Mouse (Mus musculus) liver, postnatal 0 days (tissue): ENCODE measurements around the gene Nup98.

Experiments used
- CTCF ChIP-seq: sonication (generic); IDR thresholded peaks from 2 replicates; pipeline ENCODE4 v1.5.1; 2016; ENCODE audit warnings: antibody characterized with exemption, low read depth
- EP300 ChIP-seq: IDR thresholded peaks from 2 replicates; pipeline ENCODE4 v1.6.1; 2016; ENCODE audit warnings: antibody characterized with exemption, low read depth, mild to moderate bottlenecking

DNA sequence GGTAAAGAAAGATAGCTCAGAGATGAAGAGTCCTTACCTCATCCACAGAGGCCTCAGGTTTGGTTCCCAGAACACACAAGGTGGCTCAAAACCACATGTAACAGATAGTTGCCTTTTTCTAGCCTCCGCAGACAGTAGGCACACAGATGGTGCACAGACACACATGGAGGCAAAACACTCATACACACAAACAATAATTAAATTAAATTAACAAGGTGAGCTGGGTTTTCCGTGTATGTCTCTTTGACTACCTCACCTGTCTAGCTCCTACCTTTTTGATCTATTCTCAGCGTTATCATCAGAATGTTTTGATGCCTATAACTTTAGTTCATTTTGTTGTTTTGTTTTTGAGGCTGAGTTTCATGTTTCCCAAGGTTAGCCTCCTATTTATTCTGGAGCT, 46.0 kb upstream of the Nup98 start, which contains the start of gene Rhog:
- no peak for TF ChIP-seq CTCF
- no peak for TF ChIP-seq EP300
